Mouse (Mus musculus): Measurements from ENCODE around the gene Cap2. TPM values are rescaled to one million over a fixed set of nuclear protein-coding genes. Genes with fewer than 3 reads are reported as not detected.

Cap2 gene
- polyA plus RNA-seq, 1 experiment from 2014 or later = 35.1 TPM

GRCm38 (mm10) chr13:46529037-46529436 lies 27.4 kb downstream of the Cap2 start:
- Histone ChIP-seq H3K27me3 (replicated peaks; ENCODE audit: control insufficient read depth, insufficient read depth, low read length) (no peaks in the 10 kb centered on the region), H3K27ac (replicated peaks; ENCODE audit: low read depth, low read length) (no peak overlapping the region), H3K4me1 (ENCODE audit: control insufficient read depth, insufficient read depth, low read length) (peaks cover 4% of the 10 kb centered on the region), H3K36me3 (ENCODE audit: control insufficient read depth, insufficient read depth, low read length) (no peaks in the 10 kb centered on the region), H3K9ac (ENCODE audit: low read depth, low read length) (no peak overlapping the region), H3K4me3 (ENCODE audit: low read depth, low read length) (no peak overlapping the region), H3K9me3 (ENCODE audit: control insufficient read depth, low read length) (no peaks in the 10 kb centered on the region), H3K4me2 (ENCODE audit: low read depth, low read length) (no peak overlapping the region)
- 84% methylated on average over 10 of the region's 10 CpGs for WGBS
- ATAC-seq (ENCODE audit: low read depth) (no peak), DNase-seq (ENCODE audit: low spot score) (no peak)

GRCm38 (mm10) chr13:46530546-46530945 lies 28.9 kb downstream of the Cap2 start:
- no peak for DNase-seq (ENCODE audit: low spot score)
- Histone ChIP-seq H3K4me1 (ENCODE audit: control insufficient read depth, insufficient read depth, low read length) (peaks cover 11% of the 10 kb centered on the region; the same call in 1 of the 2 replicates), H3K27me3 (replicated peaks; ENCODE audit: control insufficient read depth, insufficient read depth, low read length) (no peaks in the 10 kb centered on the region), H3K4me2 (ENCODE audit: low read depth, low read length) (no peak overlapping the region), H3K9ac (ENCODE audit: low read depth, low read length) (no peak overlapping the region), H3K36me3 (ENCODE audit: control insufficient read depth, insufficient read depth, low read length) (no peaks in the 10 kb centered on the region), H3K27ac (replicated peaks; ENCODE audit: low read depth, low read length) (no peak overlapping the region), H3K9me3 (ENCODE audit: control insufficient read depth, low read length) (no peaks in the 10 kb centered on the region), H3K4me3 (ENCODE audit: low read depth, low read length) (no peak overlapping the region)
- no peak for ATAC-seq (ENCODE audit: low read depth)
- 79% methylated on average over 8 of the region's 8 CpGs for WGBS

DNA sequence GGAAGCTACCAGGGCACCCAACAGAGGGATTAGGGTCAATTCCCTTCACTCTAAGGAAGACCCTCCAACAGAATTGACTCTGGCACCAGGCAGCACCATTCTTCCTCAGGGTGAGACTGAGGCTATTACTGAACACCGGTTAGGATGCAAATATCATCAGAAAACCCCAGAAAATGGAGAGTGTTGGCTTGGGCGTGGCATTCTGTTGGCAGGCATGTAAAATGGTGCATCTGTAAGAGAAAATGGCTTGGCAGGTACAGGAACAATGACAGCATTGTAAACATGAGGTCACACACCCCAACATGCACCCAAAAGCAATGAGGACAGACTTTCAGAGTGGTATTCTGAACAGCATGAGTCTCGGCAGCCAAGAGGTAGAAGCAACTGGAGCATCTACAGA lies 30.0 kb downstream of the Cap2 start:
- DNase-seq (ENCODE audit: low spot score) (no peak), ATAC-seq (ENCODE audit: low read depth) (no peak)
- 83% methylated on average over 3 of the region's 3 CpGs for WGBS
- H3K4me1 ChIP-seq (ENCODE audit: control insufficient read depth, insufficient read depth, low read length) = peaks cover 11% of the 10 kb centered on the region; the same call in 1 of the 2 replicates
- no peaks in the 10 kb centered on the region for H3K9me3 ChIP-seq (ENCODE audit: control insufficient read depth, low read length)
- no peak overlapping the region for H3K9ac ChIP-seq (ENCODE audit: low read depth, low read length)
- no peak overlapping the region for H3K4me2 ChIP-seq (ENCODE audit: low read depth, low read length)
- no peaks in the 10 kb centered on the region for H3K36me3 ChIP-seq (ENCODE audit: control insufficient read depth, insufficient read depth, low read length)
- no peaks in the 10 kb centered on the region for H3K27me3 ChIP-seq (replicated peaks; ENCODE audit: control insufficient read depth, insufficient read depth, low read length)
- no peak overlapping the region for H3K4me3 ChIP-seq (ENCODE audit: low read depth, low read length)
- no peak overlapping the region for H3K27ac ChIP-seq (replicated peaks; ENCODE audit: low read depth, low read length)

- no peak overlapping the region for H3K9ac ChIP-seq (ENCODE audit: low read depth, low read length)
- H3K4me3 ChIP-seq (ENCODE audit: low read depth, low read length) = no peak overlapping the region
- H3K27ac ChIP-seq (replicated peaks; ENCODE audit: low read depth, low read length) = no peak overlapping the region
- peaks cover 11% of the 10 kb centered on the region; the same call in 1 of the 2 replicates for H3K4me1 ChIP-seq (ENCODE audit: control insufficient read depth, insufficient read depth, low read length)
- ATAC-seq (ENCODE audit: low read depth) (no peak), DNase-seq (ENCODE audit: low spot score) (no peak)
- H3K9me3 ChIP-seq (ENCODE audit: control insufficient read depth, low read length) = no peaks in the 10 kb centered on the region
- no peaks in the 10 kb centered on the region for H3K27me3 ChIP-seq (replicated peaks; ENCODE audit: control insufficient read depth, insufficient read depth, low read length)
- 93% methylated on average over 7 of the region's 7 CpGs for WGBS
- no peaks in the 10 kb centered on the region for H3K36me3 ChIP-seq (ENCODE audit: control insufficient read depth, insufficient read depth, low read length)
- no peak overlapping the region for H3K4me2 ChIP-seq (ENCODE audit: low read depth, low read length)
Observed at GRCm38 (mm10) chr13:46532276-46532675, 30.6 kb downstream of the Cap2 start.

GRCm38 (mm10) chr13:46533342-46534129 lies 31.9 kb downstream of the Cap2 start:
- Histone ChIP-seq H3K27ac (replicated peaks; ENCODE audit: low read depth, low read length) (no peak overlapping the region; the same call in 1 of the 2 replicates), H3K4me1 (ENCODE audit: control insufficient read depth, insufficient read depth, low read length) (peaks cover 11% of the 10 kb centered on the region; the same call in 1 of the 2 replicates), H3K36me3 (ENCODE audit: control insufficient read depth, insufficient read depth, low read length) (no peaks in the 10 kb centered on the region), H3K9ac (ENCODE audit: low read depth, low read length) (no peak overlapping the region), H3K27me3 (replicated peaks; ENCODE audit: control insufficient read depth, insufficient read depth, low read length) (no peaks in the 10 kb centered on the region), H3K9me3 (ENCODE audit: control insufficient read depth, low read length) (no peaks in the 10 kb centered on the region), H3K4me3 (ENCODE audit: low read depth, low read length) (no peak overlapping the region), H3K4me2 (ENCODE audit: low read depth, low read length) (peak overlapping the region; percentile 20)
- ATAC-seq (ENCODE audit: low read depth) (no peak), DNase-seq (ENCODE audit: low spot score) (no peak)
- WGBS = 35% methylated on average over 10 of the region's 10 CpGs

GRCm38 (mm10) chr13:46534171-46534968 lies 32.7 kb downstream of the Cap2 start:
- 13% methylated on average over 11 of the region's 11 CpGs for WGBS
- Histone ChIP-seq H3K4me3 (ENCODE audit: low read depth, low read length) (no peak overlapping the region), H3K27ac (replicated peaks; ENCODE audit: low read depth, low read length) (peak overlapping the region; percentile 3; the same call in 1 of the 2 replicates), H3K9ac (ENCODE audit: low read depth, low read length) (no peak overlapping the region), H3K4me1 (ENCODE audit: control insufficient read depth, insufficient read depth, low read length) (peaks cover 11% of the 10 kb centered on the region; the same call in 1 of the 2 replicates), H3K36me3 (ENCODE audit: control insufficient read depth, insufficient read depth, low read length) (no peaks in the 10 kb centered on the region), H3K9me3 (ENCODE audit: control insufficient read depth, low read length) (no peaks in the 10 kb centered on the region), H3K4me2 (ENCODE audit: low read depth, low read length) (peak overlapping the region; percentile 20), H3K27me3 (replicated peaks; ENCODE audit: control insufficient read depth, insufficient read depth, low read length) (no peaks in the 10 kb centered on the region)
- DNase-seq (ENCODE audit: low spot score) (peak; percentile 91), ATAC-seq (ENCODE audit: low read depth) (peak; percentile 92)

- no peaks in the 10 kb centered on the region for H3K9me3 ChIP-seq (ENCODE audit: control insufficient read depth, low read length)
- no peak overlapping the region for H3K4me3 ChIP-seq (ENCODE audit: low read depth, low read length)
- H3K27me3 ChIP-seq (replicated peaks; ENCODE audit: control insufficient read depth, insufficient read depth, low read length) = no peaks in the 10 kb centered on the region
- no peaks in the 10 kb centered on the region for H3K36me3 ChIP-seq (ENCODE audit: control insufficient read depth, insufficient read depth, low read length)
- H3K4me2 ChIP-seq (ENCODE audit: low read depth, low read length) = no peak overlapping the region
- ATAC-seq (ENCODE audit: low read depth) (no peak), DNase-seq (ENCODE audit: low spot score) (peak; percentile 54)
- peaks cover 11% of the 10 kb centered on the region; the same call in 1 of the 2 replicates for H3K4me1 ChIP-seq (ENCODE audit: control insufficient read depth, insufficient read depth, low read length)
- 0 out of 2 replicates have a peak overlapping the region, but pooled peaks have one; percentile 3 for H3K27ac ChIP-seq (replicated peaks; ENCODE audit: low read depth, low read length)
- 60% methylated on average over 5 of the region's 5 CpGs for WGBS
- H3K9ac ChIP-seq (ENCODE audit: low read depth, low read length) = no peak overlapping the region
Observed at GRCm38 (mm10) chr13:46534969-46535785, 33.5 kb downstream of the Cap2 start.

DNA sequence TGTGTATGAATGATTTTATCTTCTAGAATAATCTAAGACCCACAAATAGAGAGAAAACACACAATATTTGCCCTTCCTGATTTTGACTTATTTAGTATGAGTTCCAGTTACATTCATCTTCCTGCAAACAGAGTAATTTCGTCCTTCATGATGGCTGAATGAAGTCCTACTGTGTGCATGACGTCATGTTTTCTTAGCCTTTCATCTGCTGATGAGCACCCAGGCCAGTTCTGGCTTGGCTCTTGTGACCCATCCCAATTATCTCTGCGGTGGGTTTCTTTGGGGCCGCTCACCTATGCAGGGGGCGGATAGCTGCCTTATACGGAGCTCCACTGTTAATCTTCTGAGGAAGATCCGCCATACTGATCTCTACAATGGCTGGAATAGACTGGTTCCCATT lies 37.6 kb downstream of the Cap2 start:
- DNase-seq (ENCODE audit: low spot score) = no peak
- Histone ChIP-seq H3K4me3 (ENCODE audit: low read depth, low read length) (no peak overlapping the region), H3K9me3 (ENCODE audit: control insufficient read depth, low read length) (no peaks in the 10 kb centered on the region), H3K9ac (ENCODE audit: low read depth, low read length) (no peak overlapping the region), H3K36me3 (ENCODE audit: control insufficient read depth, insufficient read depth, low read length) (no peaks in the 10 kb centered on the region), H3K27me3 (replicated peaks; ENCODE audit: control insufficient read depth, insufficient read depth, low read length) (no peaks in the 10 kb centered on the region), H3K27ac (replicated peaks; ENCODE audit: low read depth, low read length) (no peak overlapping the region), H3K4me2 (ENCODE audit: low read depth, low read length) (no peak overlapping the region), H3K4me1 (ENCODE audit: control insufficient read depth, insufficient read depth, low read length) (peaks cover 6% of the 10 kb centered on the region; the same call in 1 of the 2 replicates)
- WGBS = 86% methylated on average over 7 of the region's 7 CpGs
- no peak for ATAC-seq (ENCODE audit: low read depth)
